Mouse (Mus musculus) hindbrain, embryonic 13.5 days (tissue): ENCODE data around the gene Nav3. TPM values are rescaled to one million over a fixed set of nuclear protein-coding genes. Genes with fewer than 3 reads are reported as not detected.

ENCODE experiments used
- ATAC-seq: fragments of 200-750 bp; cut with Nextera tagmentation; 2 replicates; pipeline ENCODE4 v1.8.0; 2017; ENCODE audit warnings: moderate TSS enrichment; ENCODE audit not compliant: low FRiP score
- H3K27ac ChIP-seq: fragments of 300-500 bp; sonication (generic); 2 replicates; pipeline ENCODE4 v1.5.1; 2015; ENCODE audit warnings: inconsistent platforms, mild to moderate bottlenecking, moderate library complexity
- H3K27me3 ChIP-seq: fragments of 300-500 bp; sonication (generic); 2 replicates; pipeline ENCODE4 v1.6.1; 2015; ENCODE audit warnings: mild to moderate bottlenecking, inconsistent platforms
- H3K36me3 ChIP-seq: fragments of 300-500 bp; sonication (generic); 2 replicates; pipeline ENCODE4 v1.6.1; 2015; ENCODE audit warnings: mild to moderate bottlenecking, inconsistent platforms
- H3K4me1 ChIP-seq: fragments of 300-500 bp; sonication (generic); replicated peaks from 2 replicates; pipeline ENCODE4 v1.6.1; 2015; ENCODE audit warnings: inconsistent platforms
- H3K4me2 ChIP-seq: fragments of 300-500 bp; sonication (generic); 2 replicates; pipeline ENCODE4 v1.6.1; 2015; ENCODE audit warnings: inconsistent platforms, mild to moderate bottlenecking, moderate library complexity
- H3K4me3 ChIP-seq: fragments of 300-500 bp; sonication (generic); 2 replicates; pipeline ENCODE4 v1.5.1; 2015; ENCODE audit warnings: mild to moderate bottlenecking, inconsistent platforms
- H3K9ac ChIP-seq: fragments of 300-500 bp; sonication (generic); 2 replicates; pipeline ENCODE4 v1.6.1; 2015; ENCODE audit warnings: mild to moderate bottlenecking, inconsistent platforms
- H3K9me3 ChIP-seq: fragments of 300-500 bp; sonication (generic); 2 replicates; pipeline ENCODE4 v1.6.1; 2016; ENCODE audit warnings: inconsistent platforms
- WGBS: fragments of 180-500 bp; shearing (Covaris S2); methylation state at CpG from one replicate; pipeline ENCODE4 v1.1.7; 2015; 5-methylcytosine and 5-hydroxymethylcytosine counted together
- polyA plus RNA-seq: library from polyadenylated mRNA; unstranded; fragments of >200 nt; fragmentation: Nextera tagmentation; extraction: Ambion mirVana; gene quantifications from 2 replicates; pipeline ENCODE4 v1.2.1, GENCODE M21; 2015

Nav3 gene
- polyA plus RNA-seq, 1 experiment from 2014 or later, result 22.7 TPM

DNA sequence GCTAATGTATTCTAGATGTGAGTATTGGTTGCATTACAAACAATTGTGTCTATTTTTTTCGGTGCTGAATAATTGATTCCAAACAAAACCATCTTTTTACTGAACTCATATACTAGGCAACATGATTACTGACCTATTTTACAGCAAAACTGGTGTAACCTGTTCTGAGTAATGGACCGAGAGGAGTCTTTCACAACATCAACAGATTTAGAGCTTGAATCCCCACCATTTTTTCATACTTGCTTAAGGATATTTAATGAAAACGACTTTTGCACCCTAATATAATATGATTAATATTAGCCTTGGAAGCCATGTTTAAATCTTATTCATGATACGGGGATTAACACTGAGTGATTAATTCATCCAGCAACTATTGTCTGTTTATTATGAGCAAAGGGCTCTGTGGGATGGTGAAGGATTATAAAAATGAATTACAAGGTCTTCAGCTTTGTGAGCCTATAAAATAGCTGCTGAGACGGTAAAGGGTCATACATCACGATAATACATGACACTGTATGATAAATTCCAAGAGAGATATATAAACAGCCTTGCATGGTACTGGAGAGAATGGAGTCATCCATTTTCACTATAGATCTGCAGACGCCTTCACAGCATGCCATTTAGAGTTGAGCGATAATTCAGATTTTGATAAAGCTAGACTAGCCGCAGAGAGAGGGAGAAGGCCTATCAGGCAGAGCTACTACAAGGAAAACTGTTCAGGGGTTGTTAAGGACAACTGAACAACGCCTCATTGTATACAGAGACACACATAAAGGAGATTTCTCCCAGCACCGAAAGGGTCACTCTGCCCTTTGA is 567.4 kb downstream of the Nav3 start:
- Histone ChIP-seq H3K36me3 (no peaks in the 10 kb centered on the region), H3K9me3 (no peaks in the 10 kb centered on the region), H3K27me3 (no peaks in the 10 kb centered on the region), H3K4me3 (no peak overlapping the region), H3K9ac (no peak overlapping the region), H3K4me2 (no peak overlapping the region), H3K4me1 (peaks cover 9% of the 10 kb centered on the region), H3K27ac (peak overlapping the region; percentile 67)
- 54% methylated on average over 11 of the region's 11 CpGs for WGBS
- ATAC-seq, result peak; percentile 69; the same call in 1 of the 2 replicates

DNA sequence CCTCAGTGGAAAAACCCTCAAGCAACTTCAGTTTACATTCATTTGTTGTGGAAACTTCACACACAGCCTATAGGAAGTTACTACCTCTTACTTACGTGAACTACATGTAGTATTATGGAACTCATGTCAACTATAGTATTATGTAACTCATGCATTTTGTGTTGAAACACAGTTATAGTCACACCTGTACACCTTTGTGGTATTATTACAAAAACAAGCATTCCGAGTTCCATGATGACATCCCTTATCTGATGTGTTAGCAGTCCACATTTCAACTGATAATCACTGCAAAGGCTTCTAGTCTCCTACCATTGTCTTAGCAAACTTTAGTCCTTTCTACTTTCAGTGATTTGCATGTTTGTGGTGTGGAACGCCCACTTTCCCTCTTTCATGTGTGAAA is 568.8 kb downstream of the Nav3 start:
- Histone ChIP-seq H3K4me3 (no peak overlapping the region), H3K4me2 (no peak overlapping the region), H3K36me3 (no peaks in the 10 kb centered on the region), H3K27ac (no peak overlapping the region), H3K9me3 (no peaks in the 10 kb centered on the region), H3K9ac (no peak overlapping the region), H3K27me3 (no peaks in the 10 kb centered on the region), H3K4me1 (peaks cover 11% of the 10 kb centered on the region)
- no peak for ATAC-seq
- 92% methylated on average over 3 of the region's 3 CpGs for WGBS

DNA sequence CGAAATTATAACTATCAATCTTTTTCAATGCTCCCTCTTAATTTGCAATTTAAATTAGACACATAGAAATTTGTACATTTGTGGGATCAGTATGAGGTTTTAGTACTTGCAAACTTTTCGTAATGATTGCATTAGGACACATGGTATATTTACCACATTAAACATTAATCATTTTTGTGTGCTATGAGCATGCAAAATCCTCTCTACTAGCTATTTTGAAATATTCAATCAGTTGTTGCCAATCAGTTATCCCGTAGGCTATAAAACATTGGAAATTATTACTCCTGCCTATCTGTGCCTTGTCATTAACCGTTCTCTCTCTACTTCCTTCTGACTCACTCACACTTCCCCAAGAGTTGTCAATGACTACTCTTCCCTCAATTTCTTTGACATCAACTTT is 579.9 kb downstream of the Nav3 start:
- Histone ChIP-seq H3K4me1 (peaks cover 4% of the 10 kb centered on the region; the same call in 1 of the 2 replicates), H3K27me3 (no peaks in the 10 kb centered on the region), H3K36me3 (no peaks in the 10 kb centered on the region), H3K27ac (no peak overlapping the region), H3K9me3 (no peaks in the 10 kb centered on the region), H3K9ac (no peak overlapping the region), H3K4me3 (no peak overlapping the region), H3K4me2 (no peak overlapping the region)
- WGBS, result 91% methylated on average over 4 of the region's 4 CpGs
- ATAC-seq, result no peak

DNA sequence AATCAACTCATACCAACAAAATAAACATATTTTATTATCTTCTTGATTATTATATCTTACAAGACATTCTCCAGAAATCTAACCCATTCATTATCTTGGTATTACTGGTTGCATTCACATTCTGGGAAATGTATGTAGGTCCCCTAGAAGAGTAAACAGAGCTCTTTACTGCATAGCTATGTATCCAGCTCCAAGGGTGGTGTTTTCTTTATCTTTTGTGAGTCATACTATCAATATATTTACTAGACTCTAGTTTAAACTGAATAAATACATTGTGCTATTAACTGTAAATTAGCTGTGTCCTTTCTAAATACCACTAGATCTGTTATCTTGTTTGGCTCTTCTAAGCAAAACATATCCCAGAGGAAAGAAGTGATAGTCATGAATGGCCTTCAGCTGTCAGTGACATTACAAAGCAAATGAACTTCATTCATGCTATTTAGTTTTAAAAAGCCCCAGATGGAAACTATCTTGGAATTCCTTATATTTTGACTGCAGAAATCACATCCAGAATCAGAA is 580.6 kb downstream of the Nav3 start:
- Histone ChIP-seq H3K9me3 (no peaks in the 10 kb centered on the region), H3K36me3 (no peaks in the 10 kb centered on the region), H3K27ac (no peak overlapping the region), H3K27me3 (no peaks in the 10 kb centered on the region), H3K9ac (no peak overlapping the region), H3K4me3 (no peak overlapping the region), H3K4me2 (no peak overlapping the region), H3K4me1 (peaks cover 4% of the 10 kb centered on the region; the same call in 1 of the 2 replicates)
- ATAC-seq, result no peak

DNA sequence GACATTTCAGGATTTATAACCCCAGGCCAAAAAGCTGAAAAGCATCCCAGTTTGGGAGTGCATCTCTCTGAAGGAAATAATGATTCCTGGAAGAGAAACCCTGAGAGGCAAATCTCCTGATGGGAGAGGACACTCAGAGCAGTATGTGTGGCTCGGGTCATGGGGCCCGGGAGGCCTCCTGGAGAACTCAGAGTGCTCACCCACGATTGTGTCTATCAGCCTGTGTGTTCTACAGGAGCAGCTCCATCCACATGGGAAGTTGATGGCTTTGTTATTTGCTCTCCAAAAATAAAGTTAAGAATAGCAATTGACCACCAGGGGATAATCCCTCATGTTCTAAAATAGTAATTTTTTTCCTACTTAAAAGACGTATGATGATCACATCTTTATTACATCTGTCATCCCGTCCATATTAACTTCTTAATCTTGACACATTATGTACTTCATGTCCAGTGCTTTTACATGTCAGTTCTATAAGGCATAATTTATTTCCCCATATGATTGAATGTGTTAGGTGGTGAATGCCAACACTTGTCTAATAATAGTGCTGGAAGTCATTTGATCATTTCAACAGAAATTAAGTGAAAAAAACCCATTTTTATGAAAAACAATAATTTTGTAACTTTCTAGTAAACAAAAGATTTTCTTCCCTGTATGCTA is 581.2 kb downstream of the Nav3 start:
- H3K9me3 ChIP-seq, result no peaks in the 10 kb centered on the region
- H3K9ac ChIP-seq, result no peak overlapping the region
- H3K4me1 ChIP-seq, result peaks cover 4% of the 10 kb centered on the region; the same call in 1 of the 2 replicates
- WGBS, result 53% methylated on average over 5 of the region's 5 CpGs
- H3K36me3 ChIP-seq, result no peaks in the 10 kb centered on the region
- ATAC-seq, result no peak
- H3K4me2 ChIP-seq, result no peak overlapping the region
- H3K4me3 ChIP-seq, result no peak overlapping the region
- H3K27me3 ChIP-seq, result no peaks in the 10 kb centered on the region
- H3K27ac ChIP-seq, result no peak overlapping the region

DNA sequence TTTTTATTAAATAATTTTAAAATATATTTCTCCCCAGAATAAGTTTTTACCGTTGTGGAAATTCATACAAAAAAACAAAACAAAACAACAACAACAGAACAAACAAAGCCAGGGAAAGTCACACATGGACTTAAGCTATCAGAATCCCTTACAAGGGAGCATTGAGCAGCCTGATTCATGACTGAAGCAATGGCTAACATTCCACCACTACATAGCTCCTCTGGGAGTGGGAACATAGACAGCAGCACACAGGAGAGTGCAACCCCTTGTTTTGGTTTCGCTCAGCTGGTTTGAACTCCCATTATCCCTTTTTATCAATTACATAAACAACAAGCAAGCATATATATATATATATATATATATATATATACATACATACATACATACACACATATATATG is 589.9 kb downstream of the Nav3 start:
- no peaks in the 10 kb centered on the region for H3K36me3 ChIP-seq
- no peak overlapping the region for H3K27ac ChIP-seq
- no peak overlapping the region for H3K4me3 ChIP-seq
- H3K9me3 ChIP-seq, result no peaks in the 10 kb centered on the region
- H3K27me3 ChIP-seq, result no peaks in the 10 kb centered on the region
- ATAC-seq, result no peak
- H3K4me1 ChIP-seq, result 0 out of 2 replicates have a peak, but pooled peaks cover 6% of the 10 kb centered on the region
- H3K4me2 ChIP-seq, result no peak overlapping the region
- H3K9ac ChIP-seq, result no peak overlapping the region
- WGBS, result 89% methylated on average over 2 of the region's 2 CpGs

DNA sequence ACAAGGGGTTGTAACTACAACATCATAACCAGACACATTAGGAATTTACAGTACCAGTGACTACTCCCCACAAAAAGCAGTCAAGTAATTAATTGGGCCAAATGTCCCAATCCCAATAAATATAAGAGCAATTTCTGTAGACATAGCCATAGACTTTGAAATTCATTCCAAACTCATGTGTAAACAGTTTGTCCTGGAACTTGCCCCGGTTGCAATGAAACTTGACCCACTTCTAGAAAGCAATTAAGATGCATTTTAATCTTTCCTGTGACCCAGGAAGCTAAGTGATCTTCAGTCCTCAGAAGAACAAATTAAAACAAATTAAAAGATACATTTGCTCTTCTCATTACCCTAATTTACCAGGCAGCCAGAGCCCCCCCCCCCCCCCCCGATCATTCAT is 590.6 kb downstream of the Nav3 start:
- ATAC-seq, result no peak
- Histone ChIP-seq H3K4me1 (0 out of 2 replicates have a peak, but pooled peaks cover 6% of the 10 kb centered on the region), H3K36me3 (no peaks in the 10 kb centered on the region), H3K27me3 (no peaks in the 10 kb centered on the region), H3K27ac (no peak overlapping the region), H3K9me3 (no peaks in the 10 kb centered on the region), H3K4me3 (no peak overlapping the region), H3K9ac (no peak overlapping the region), H3K4me2 (no peak overlapping the region)
- 56% methylated on average over 1 of the region's 2 CpGs for WGBS

DNA sequence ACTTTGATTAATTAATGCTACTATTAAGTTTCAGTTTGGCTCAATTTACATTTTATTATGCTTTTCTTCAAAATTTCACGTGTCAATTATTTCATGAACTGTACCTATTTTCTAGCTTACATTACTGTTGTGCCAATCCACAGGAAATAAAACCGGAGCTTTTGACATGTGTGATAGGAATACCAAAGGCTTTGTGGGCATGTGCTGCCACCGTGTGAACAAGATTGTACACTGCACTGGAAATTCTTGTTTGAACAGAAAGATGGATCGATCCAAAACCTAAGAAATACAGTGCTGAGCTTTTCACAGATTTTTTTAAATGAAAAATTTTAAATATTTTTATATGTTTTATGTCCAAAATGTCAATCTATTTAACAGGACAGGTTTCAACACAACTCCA is 591.3 kb downstream of the Nav3 start:
- Histone ChIP-seq H3K9me3 (no peaks in the 10 kb centered on the region), H3K4me2 (no peak overlapping the region), H3K27ac (no peak overlapping the region), H3K4me1 (0 out of 2 replicates have a peak, but pooled peaks cover 6% of the 10 kb centered on the region), H3K36me3 (no peaks in the 10 kb centered on the region), H3K4me3 (no peak overlapping the region), H3K9ac (no peak overlapping the region), H3K27me3 (no peaks in the 10 kb centered on the region)
- peak; percentile 64; the same call in 1 of the 2 replicates for ATAC-seq
- WGBS, result 20% methylated on average over 4 of the region's 4 CpGs

DNA sequence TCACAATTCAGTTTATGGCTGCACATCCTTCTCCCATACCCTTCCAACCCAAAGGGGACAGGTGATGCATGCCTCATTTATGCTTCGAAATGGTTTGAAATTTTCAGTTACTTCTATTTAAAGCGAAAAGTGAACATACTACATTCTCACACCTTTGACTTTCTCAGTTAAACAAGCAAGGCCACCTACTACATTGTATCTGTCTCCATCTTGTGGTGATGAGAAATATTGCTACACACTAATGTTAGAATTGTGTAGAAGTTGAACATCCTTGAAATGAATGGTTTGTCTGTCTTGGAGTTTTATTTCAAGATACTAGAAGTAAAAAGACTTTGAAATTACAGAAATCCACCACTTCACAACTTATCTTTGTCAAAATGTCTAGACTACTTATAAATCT is 594.7 kb downstream of the Nav3 start:
- Histone ChIP-seq H3K4me3 (no peak overlapping the region), H3K9me3 (no peaks in the 10 kb centered on the region), H3K27ac (no peak overlapping the region), H3K4me1 (peaks cover 6% of the 10 kb centered on the region; the same call in 1 of the 2 replicates), H3K9ac (no peak overlapping the region), H3K4me2 (no peak overlapping the region), H3K36me3 (no peaks in the 10 kb centered on the region), H3K27me3 (no peaks in the 10 kb centered on the region)
- WGBS, result 64% methylated on average over 2 of the region's 2 CpGs
- no peak for ATAC-seq

DNA sequence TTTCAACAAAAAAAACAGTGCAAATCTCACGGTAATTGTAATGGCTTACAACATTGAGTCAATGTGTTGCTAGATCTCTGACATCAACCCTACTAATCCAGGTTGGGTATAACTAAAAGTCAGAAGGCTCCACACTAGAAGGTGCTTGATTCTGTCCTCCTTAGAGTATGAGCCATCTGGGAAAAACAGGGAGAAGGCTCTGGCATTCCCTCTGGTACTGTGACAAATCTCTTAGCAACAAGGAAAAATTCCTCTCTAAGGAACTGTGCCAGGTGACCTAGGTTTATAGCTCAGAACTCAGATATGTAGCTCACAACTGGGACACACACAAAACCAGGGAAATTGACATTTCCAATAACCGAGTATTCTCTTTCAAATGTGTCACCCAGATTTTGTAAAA is 597.4 kb downstream of the Nav3 start:
- no peak overlapping the region for H3K4me2 ChIP-seq
- H3K27ac ChIP-seq, result no peak overlapping the region
- no peaks in the 10 kb centered on the region for H3K9me3 ChIP-seq
- no peak overlapping the region for H3K9ac ChIP-seq
- no peaks in the 10 kb centered on the region for H3K36me3 ChIP-seq
- H3K27me3 ChIP-seq, result no peaks in the 10 kb centered on the region
- H3K4me1 ChIP-seq, result no peaks in the 10 kb centered on the region; the same call in 1 of the 2 replicates
- 83% methylated on average over 2 of the region's 2 CpGs for WGBS
- no peak for ATAC-seq
- no peak overlapping the region for H3K4me3 ChIP-seq

DNA sequence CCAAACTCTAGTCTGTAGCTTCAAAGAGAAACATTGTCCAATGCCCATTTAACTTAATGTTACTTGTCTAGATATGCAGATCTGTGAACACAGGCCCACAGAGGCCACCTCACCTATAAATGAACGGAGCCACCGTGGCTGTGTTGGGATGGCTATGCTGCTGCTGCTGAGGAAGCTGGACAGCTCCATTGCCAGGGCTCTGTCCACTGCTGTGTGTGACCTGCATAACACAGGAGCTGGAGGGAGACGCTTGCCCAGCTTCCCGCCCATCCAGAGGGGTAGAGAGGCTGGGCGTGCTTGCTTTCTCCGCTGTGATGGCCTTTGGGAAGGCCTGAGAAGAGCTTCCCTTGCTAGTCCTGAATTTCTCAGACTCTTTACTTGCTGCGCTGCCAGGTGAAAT is 603.6 kb downstream of the Nav3 start:
- WGBS, result 53% methylated on average over 7 of the region's 7 CpGs
- H3K4me1 ChIP-seq, result peaks cover 2% of the 10 kb centered on the region; the same call in 1 of the 2 replicates

DNA sequence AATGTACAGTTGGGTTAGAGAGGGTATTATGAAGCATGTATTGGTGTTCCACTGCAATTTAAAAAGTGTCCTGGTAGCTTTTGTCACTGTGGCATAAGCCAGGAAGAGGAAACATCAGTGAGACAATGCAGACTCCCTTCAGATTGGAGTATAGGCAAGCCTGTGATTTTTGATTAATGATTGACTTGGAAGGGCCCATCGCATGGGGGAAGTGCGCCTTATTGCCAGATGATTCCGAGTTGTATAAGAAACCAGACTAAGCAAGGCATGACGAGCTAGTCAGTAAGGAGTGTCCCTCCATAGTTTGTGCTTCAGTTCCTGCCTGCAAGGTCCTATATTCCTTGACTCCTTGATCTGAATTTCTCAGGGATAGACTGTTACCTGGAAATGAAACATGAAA is 608.4 kb downstream of the Nav3 start:
- Histone ChIP-seq H3K9ac (no peak overlapping the region), H3K4me3 (no peak overlapping the region), H3K36me3 (peaks cover 6% of the 10 kb centered on the region), H3K27ac (no peak overlapping the region), H3K4me2 (no peak overlapping the region), H3K4me1 (0 out of 2 replicates have a peak, but pooled peaks cover 2% of the 10 kb centered on the region), H3K27me3 (no peaks in the 10 kb centered on the region), H3K9me3 (no peaks in the 10 kb centered on the region)
- ATAC-seq, result no peak
- WGBS, result 79% methylated on average over 4 of the region's 4 CpGs

More for the DNA sequence above, 603.6 kb downstream of the Nav3 start:
- Histone ChIP-seq H3K9me3 (no peaks in the 10 kb centered on the region), H3K9ac (no peak overlapping the region), H3K4me3 (no peak overlapping the region), H3K27me3 (no peaks in the 10 kb centered on the region), H3K36me3 (peaks cover 12% of the 10 kb centered on the region), H3K4me2 (no peak overlapping the region), H3K27ac (no peak overlapping the region)
- no peak for ATAC-seq
